Mouse (Mus musculus) forebrain, embryonic 12.5 days (tissue): ENCODE data around the gene Nck1. TPM values are rescaled to one million over a fixed set of nuclear protein-coding genes. Genes with fewer than 3 reads are reported as not detected.

ENCODE experiments used
- polyA plus RNA-seq: library from polyadenylated mRNA; unstranded; fragments of >200 nt; fragmentation: Nextera tagmentation; extraction: Ambion mirVana; gene quantifications from 2 replicates; pipeline ENCODE4 v1.2.1, GENCODE M21; 2016

The Nck1 gene
- polyA plus RNA-seq, 1 experiment from 2014 or later = 63.6 TPM

Other genes with a start within 250 kb of the Nck1 start
- 1.3 and 1.6 TPM in 2 replicates for gene Il20rb, start 59.3 kb downstream of the Nck1 start, polyA plus RNA-seq
- 8.1 and 9.0 TPM in 2 replicates for gene Slc35g2, start 25.0 kb upstream of the Nck1 start, polyA plus RNA-seq
- gene Stag1, start 51.7 kb upstream of the Nck1 start, polyA plus RNA-seq = 61.0 and 61.9 TPM in 2 replicates